Mouse (Mus musculus) lung, postnatal 0 days (tissue): ENCODE measurements at regions not wholly inside any gene's neighbourhood (a gene's known extent, or its start where the extent isn't known, plus 50 kb on each side); places are given as distances from the start of the nearest gene placed in this dataset.

ENCODE experiments used
- ATAC-seq: fragments of 200-750 bp; cut with Nextera tagmentation; 2 replicates; pipeline ENCODE4 v1.8.0; 2017; ENCODE audit warnings: moderate library complexity
- DNase-seq: peaks from one replicate; pipeline ENCODE4 v3.0.0-alpha.2; 2016; ENCODE audit warnings: low spot score
- H3K27ac ChIP-seq: fragments of 300-500 bp; sonication (generic); 2 replicates; pipeline ENCODE4 v1.5.1; 2014; ENCODE audit warnings: antibody characterized with exemption, mild to moderate bottlenecking, low read length, mixed read lengths
- H3K27me3 ChIP-seq: fragments of 300-500 bp; sonication (generic); replicated peaks from 2 replicates; pipeline ENCODE4 v1.6.1; 2014; ENCODE audit warnings: low read length, mixed read lengths; ENCODE audit not compliant: insufficient read depth
- H3K36me3 ChIP-seq: fragments of 300-500 bp; sonication (generic); 2 replicates; pipeline ENCODE4 v1.6.1; 2014; ENCODE audit warnings: low read length, mixed read lengths; ENCODE audit not compliant: insufficient read depth
- H3K4me1 ChIP-seq: fragments of 300-500 bp; sonication (generic); 2 replicates; pipeline ENCODE4 v1.6.1; 2014; ENCODE audit warnings: antibody characterized with exemption, low read depth, low read length, mixed read lengths; ENCODE audit not compliant: insufficient read depth
- H3K4me2 ChIP-seq: fragments of 300-500 bp; sonication (generic); replicated peaks from 2 replicates; pipeline ENCODE4 v1.6.1; 2014; ENCODE audit warnings: low read depth, mild to moderate bottlenecking, low read length, moderate library complexity, mixed read lengths
- H3K4me3 ChIP-seq: fragments of 300-500 bp; sonication (generic); 2 replicates; pipeline ENCODE4 v1.5.1; 2014; ENCODE audit warnings: low read depth, low read length
- H3K9ac ChIP-seq: fragments of 300-500 bp; sonication (generic); replicated peaks from 2 replicates; pipeline ENCODE4 v1.6.1; 2014; ENCODE audit warnings: low read depth, mild to moderate bottlenecking
- H3K9me3 ChIP-seq: fragments of 300-500 bp; sonication (generic); 2 replicates; pipeline ENCODE4 v1.6.1; 2016; ENCODE audit warnings: low read length, mixed read lengths
- CTCF ChIP-seq: IDR thresholded peaks from 2 replicates; pipeline ENCODE4 v1.5.1; 2016; ENCODE audit warnings: antibody characterized with exemption, mild to moderate bottlenecking
- EP300 ChIP-seq: IDR thresholded peaks from 2 replicates; pipeline ENCODE4 v1.6.1; 2016; ENCODE audit warnings: antibody characterized with exemption, mild to moderate bottlenecking, control low read depth
- WGBS: fragments of 180-500 bp; shearing (Covaris S2); extraction: QIAGEN DNeasy Blood & Tissue Kit; methylation state at CpG from one replicate; pipeline ENCODE4 v1.1.7; 2014; 5-methylcytosine and 5-hydroxymethylcytosine counted together

DNA sequence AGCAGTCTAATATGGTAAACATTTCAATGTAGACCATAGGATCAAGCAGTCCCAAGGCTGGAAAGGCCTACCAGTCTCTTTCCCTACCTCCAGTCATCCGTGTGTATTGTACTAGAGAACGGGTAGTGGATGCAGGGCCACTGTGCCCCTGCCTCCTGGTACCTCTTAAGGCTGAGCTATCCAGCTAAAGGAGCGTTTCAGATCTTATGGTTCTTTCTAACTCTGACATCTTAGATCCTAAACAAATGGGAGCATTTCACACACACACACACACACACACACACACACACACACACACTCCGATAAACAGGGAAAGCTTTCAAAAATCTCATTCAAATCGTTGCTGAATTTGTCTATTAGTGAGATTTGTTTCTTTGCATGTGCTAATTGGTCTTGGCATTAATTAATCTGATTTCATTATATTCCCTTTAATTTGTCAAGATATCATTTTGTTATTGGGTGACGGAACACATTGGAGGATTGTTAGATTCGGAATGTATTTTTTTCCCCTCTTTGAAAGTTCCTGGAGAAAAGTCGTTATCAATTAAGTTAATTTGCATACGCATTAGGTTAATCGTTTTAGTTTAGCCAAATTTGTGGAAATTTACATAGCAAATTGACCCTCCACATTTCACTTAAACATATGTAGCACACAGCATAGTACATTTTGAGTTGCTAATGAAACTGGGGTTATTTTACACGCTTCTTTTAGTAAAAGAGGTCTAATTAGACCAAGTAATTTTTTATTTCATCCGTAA lies 214.8 kb upstream of the Gm4791 start:
- Histone ChIP-seq H3K27ac (no peak overlapping the region), H3K9me3 (no peaks in the 10 kb centered on the region), H3K9ac (no peak overlapping the region), H3K27me3 (no peaks in the 10 kb centered on the region), H3K4me1 (no peaks in the 10 kb centered on the region), H3K4me3 (no peak overlapping the region), H3K36me3 (no peaks in the 10 kb centered on the region), H3K4me2 (no peak overlapping the region)
- no peak for TF ChIP-seq CTCF
- TF ChIP-seq EP300, result no peak
- DNase-seq, result no peak
- 83% methylated on average over 12 of the region's 12 CpGs for whole genome bisulfite sequencing
- ATAC-seq, result no peak

- Histone ChIP-seq H3K9me3 (no peaks in the 10 kb centered on the region), H3K4me2 (no peak overlapping the region), H3K4me1 (no peaks in the 10 kb centered on the region), H3K27ac (no peak overlapping the region), H3K36me3 (no peaks in the 10 kb centered on the region), H3K27me3 (no peaks in the 10 kb centered on the region), H3K4me3 (no peak overlapping the region), H3K9ac (no peak overlapping the region)
- 87% methylated on average over 8 of the region's 8 CpGs for WGBS
- DNase-seq (no peak), ATAC-seq (no peak)
- TF ChIP-seq EP300 (no peak), CTCF (no peak)
Observed at GRCm38 (mm10) chr9:46781681-46782080, 216.9 kb upstream of the Gm4791 start.

- WGBS, result 80% methylated on average over 6 of the region's 6 CpGs
- no peak for DNase-seq
- no peak for TF ChIP-seq EP300
- no peak for TF ChIP-seq CTCF
Observed at GRCm38 (mm10) chr9:46778769-46779168, 219.8 kb upstream of the Gm4791 start.

DNA sequence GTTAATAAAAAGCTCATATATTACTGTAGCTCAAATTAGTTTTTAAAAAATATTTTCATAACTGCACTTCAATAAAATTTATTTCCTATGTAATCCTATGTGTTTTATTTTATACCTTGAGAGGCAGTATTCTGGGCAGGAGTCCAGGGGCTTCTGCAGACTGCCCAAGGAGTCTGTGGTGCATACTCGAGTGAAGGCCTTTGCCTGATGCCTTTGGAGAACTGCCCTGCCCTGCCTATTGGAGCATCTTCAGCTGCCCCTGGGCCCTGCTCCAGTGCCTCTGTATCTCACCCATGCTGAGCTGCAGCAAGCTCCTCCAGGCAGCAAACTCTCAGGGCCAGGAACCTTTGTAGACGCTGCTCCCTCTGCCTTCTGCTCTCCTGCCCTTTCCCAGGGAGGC lies 223.7 kb upstream of the Gm4791 start:
- Histone ChIP-seq H3K36me3 (no peaks in the 10 kb centered on the region), H3K4me1 (no peaks in the 10 kb centered on the region), H3K9ac (no peak overlapping the region), H3K4me3 (no peak overlapping the region), H3K4me2 (no peak overlapping the region), H3K27me3 (no peaks in the 10 kb centered on the region), H3K27ac (no peak overlapping the region), H3K9me3 (no peaks in the 10 kb centered on the region)
- no peak for ATAC-seq
- TF ChIP-seq CTCF (no peak), EP300 (no peak)
- WGBS, result 32% methylated on average over 2 of the region's 2 CpGs
- no peak for DNase-seq

More at GRCm38 (mm10) chr9:46778769-46779168, 219.8 kb upstream of the Gm4791 start:
- no peak overlapping the region for H3K4me3 ChIP-seq
- ATAC-seq, result no peak
- no peaks in the 10 kb centered on the region for H3K4me1 ChIP-seq
- H3K9ac ChIP-seq, result no peak overlapping the region
- H3K36me3 ChIP-seq, result no peaks in the 10 kb centered on the region
- H3K9me3 ChIP-seq, result no peaks in the 10 kb centered on the region
- H3K4me2 ChIP-seq, result no peak overlapping the region
- no peaks in the 10 kb centered on the region for H3K27me3 ChIP-seq
- H3K27ac ChIP-seq, result no peak overlapping the region

GRCm38 (mm10) chr9:46760247-46760646 lies 238.3 kb upstream of the Gm4791 start:
- TF ChIP-seq EP300 (no peak), CTCF (no peak)
- 80% methylated on average over 3 of the region's 4 CpGs for WGBS
- Histone ChIP-seq H3K4me2 (no peak overlapping the region), H3K36me3 (no peaks in the 10 kb centered on the region), H3K27me3 (no peaks in the 10 kb centered on the region), H3K27ac (no peak overlapping the region), H3K4me3 (no peak overlapping the region), H3K4me1 (no peaks in the 10 kb centered on the region), H3K9me3 (no peaks in the 10 kb centered on the region), H3K9ac (no peak overlapping the region)
- DNase-seq (no peak), ATAC-seq (no peak)

- ATAC-seq (no peak), DNase-seq (no peak)
- H3K27ac ChIP-seq, result no peak overlapping the region
- no peaks in the 10 kb centered on the region for H3K9me3 ChIP-seq
- H3K36me3 ChIP-seq, result no peaks in the 10 kb centered on the region
- H3K4me3 ChIP-seq, result no peak overlapping the region
- TF ChIP-seq CTCF (no peak), EP300 (no peak)
- WGBS, result 65% methylated on average over 6 of the region's 6 CpGs
- no peak overlapping the region for H3K4me2 ChIP-seq
- no peaks in the 10 kb centered on the region for H3K4me1 ChIP-seq
- no peaks in the 10 kb centered on the region for H3K27me3 ChIP-seq
- H3K9ac ChIP-seq, result no peak overlapping the region
Observed at GRCm38 (mm10) chr9:46757005-46757672, 241.4 kb upstream of the Gm4791 start.
